Mouse (Mus musculus): ENCODE measurements around the gene Etnk1. TPM values are rescaled to one million over a fixed set of nuclear protein-coding genes. Genes with fewer than 3 reads are reported as not detected.
"Not testable (repeated sequence)": the region's sequence is repeated elsewhere in the genome, so short reads cannot be mapped to it uniquely, and the experiment has no call there.

Gene Etnk1
- polyA plus RNA-seq, 1 experiment from 2014 or later, result 8.7 TPM

GRCm38 (mm10) chr6:143136688-143137087, 30.3 kb upstream of the Etnk1 start:
- Histone ChIP-seq H3K27me3 (ENCODE audit: control insufficient read depth, insufficient read depth, low read depth, low read length) (no peaks in the 10 kb centered on the region), H3K9ac (ENCODE audit: low read depth, low read length) (no peak overlapping the region), H3K9me3 (replicated peaks; ENCODE audit: control insufficient read depth, low read length) (no peaks in the 10 kb centered on the region), H3K4me2 (ENCODE audit: low read depth, low read length) (no peak overlapping the region), H3K27ac (ENCODE audit: low read length) (no peak overlapping the region), H3K4me1 (ENCODE audit: control insufficient read depth, low read depth, low read length) (no peaks in the 10 kb centered on the region), H3K4me3 (ENCODE audit: low read depth, low read length) (no peak overlapping the region), H3K36me3 (ENCODE audit: control insufficient read depth, insufficient read depth) (no peaks in the 10 kb centered on the region)
- ATAC-seq (ENCODE audit: low read depth), result no peak
- 83% methylated on average over 7 of the region's 7 CpGs for WGBS (ENCODE audit: insufficient replicate concordance)

GRCm38 (mm10) chr6:143137341-143137740, 29.7 kb upstream of the Etnk1 start:
- H3K27me3 ChIP-seq (ENCODE audit: control insufficient read depth, insufficient read depth, low read depth, low read length), result no peaks in the 10 kb centered on the region
- H3K4me2 ChIP-seq (ENCODE audit: low read depth, low read length), result no peak overlapping the region
- no peak overlapping the region for H3K9ac ChIP-seq (ENCODE audit: low read depth, low read length)
- 59% methylated on average over 5 of the region's 5 CpGs for WGBS (ENCODE audit: insufficient replicate concordance)
- no peak overlapping the region for H3K27ac ChIP-seq (ENCODE audit: low read length)
- H3K9me3 ChIP-seq (replicated peaks; ENCODE audit: control insufficient read depth, low read length), result no peaks in the 10 kb centered on the region
- H3K4me3 ChIP-seq (ENCODE audit: low read depth, low read length), result no peak overlapping the region
- ATAC-seq (ENCODE audit: low read depth), result no peak
- no peaks in the 10 kb centered on the region for H3K36me3 ChIP-seq (ENCODE audit: control insufficient read depth, insufficient read depth)
- H3K4me1 ChIP-seq (ENCODE audit: control insufficient read depth, low read depth, low read length), result no peaks in the 10 kb centered on the region

GRCm38 (mm10) chr6:143139417-143139816, 27.6 kb upstream of the Etnk1 start:
- H3K27ac ChIP-seq (ENCODE audit: low read length), result no peak overlapping the region
- H3K4me3 ChIP-seq (ENCODE audit: low read depth, low read length), result no peak overlapping the region
- H3K36me3 ChIP-seq (ENCODE audit: control insufficient read depth, insufficient read depth), result no peaks in the 10 kb centered on the region
- H3K27me3 ChIP-seq (ENCODE audit: control insufficient read depth, insufficient read depth, low read depth, low read length), result no peaks in the 10 kb centered on the region
- no peaks in the 10 kb centered on the region for H3K9me3 ChIP-seq (replicated peaks; ENCODE audit: control insufficient read depth, low read length)
- 60% methylated on average over 2 of the region's 2 CpGs for WGBS (ENCODE audit: insufficient replicate concordance)
- H3K9ac ChIP-seq (ENCODE audit: low read depth, low read length), result no peak overlapping the region
- no peaks in the 10 kb centered on the region for H3K4me1 ChIP-seq (ENCODE audit: control insufficient read depth, low read depth, low read length)
- ATAC-seq (ENCODE audit: low read depth), result no peak
- H3K4me2 ChIP-seq (ENCODE audit: low read depth, low read length), result no peak overlapping the region

- Histone ChIP-seq H3K9me3 (replicated peaks; ENCODE audit: control insufficient read depth, low read length) (no peaks in the 10 kb centered on the region), H3K9ac (ENCODE audit: low read depth, low read length) (no peak overlapping the region), H3K27ac (ENCODE audit: low read length) (no peak overlapping the region), H3K27me3 (ENCODE audit: control insufficient read depth, insufficient read depth, low read depth, low read length) (no peaks in the 10 kb centered on the region), H3K4me2 (ENCODE audit: low read depth, low read length) (no peak overlapping the region), H3K4me3 (ENCODE audit: low read depth, low read length) (no peak overlapping the region), H3K4me1 (ENCODE audit: control insufficient read depth, low read depth, low read length) (no peaks in the 10 kb centered on the region), H3K36me3 (ENCODE audit: control insufficient read depth, insufficient read depth) (no peaks in the 10 kb centered on the region)
- WGBS (ENCODE audit: insufficient replicate concordance), result 71% methylated on average over 9 of the region's 9 CpGs
- ATAC-seq (ENCODE audit: low read depth), result no peak
Measured at GRCm38 (mm10) chr6:143140884-143141283, 26.1 kb upstream of the Etnk1 start.

- not testable (repeated sequence) for H3K27me3 ChIP-seq (ENCODE audit: control insufficient read depth, insufficient read depth, low read depth, low read length); H3K36me3 ChIP-seq (ENCODE audit: control insufficient read depth, insufficient read depth); ATAC-seq (ENCODE audit: low read depth); H3K4me3 ChIP-seq (ENCODE audit: low read depth, low read length); H3K4me2 ChIP-seq (ENCODE audit: low read depth, low read length); H3K4me1 ChIP-seq (ENCODE audit: control insufficient read depth, low read depth, low read length); H3K9ac ChIP-seq (ENCODE audit: low read depth, low read length); H3K27ac ChIP-seq (ENCODE audit: low read length); H3K9me3 ChIP-seq (replicated peaks; ENCODE audit: control insufficient read depth, low read length)
- WGBS (ENCODE audit: insufficient replicate concordance), result 61% methylated on average over 10 of the region's 10 CpGs
Measured at GRCm38 (mm10) chr6:143141624-143142592, 25.1 kb upstream of the Etnk1 start.

- WGBS (ENCODE audit: insufficient replicate concordance), result 65% methylated on average over 4 of the region's 4 CpGs
- ATAC-seq (ENCODE audit: low read depth), result no peak
Measured at GRCm38 (mm10) chr6:143142861-143143260, 24.2 kb upstream of the Etnk1 start.

GRCm38 (mm10) chr6:143143321-143143720, 23.7 kb upstream of the Etnk1 start:
- 68% methylated on average over 9 of the region's 9 CpGs for WGBS (ENCODE audit: insufficient replicate concordance)
- Histone ChIP-seq H3K4me3 (ENCODE audit: low read depth, low read length) (no peak overlapping the region), H3K9ac (ENCODE audit: low read depth, low read length) (no peak overlapping the region), H3K4me1 (ENCODE audit: control insufficient read depth, low read depth, low read length) (no peaks in the 10 kb centered on the region; the same call in 1 of the 2 replicates), H3K27me3 (ENCODE audit: control insufficient read depth, insufficient read depth, low read depth, low read length) (no peaks in the 10 kb centered on the region), H3K27ac (ENCODE audit: low read length) (no peak overlapping the region), H3K4me2 (ENCODE audit: low read depth, low read length) (peak overlapping the region; percentile 48; the same call in 1 of the 2 replicates), H3K36me3 (ENCODE audit: control insufficient read depth, insufficient read depth) (no peaks in the 10 kb centered on the region), H3K9me3 (replicated peaks; ENCODE audit: control insufficient read depth, low read length) (no peaks in the 10 kb centered on the region)
- no peak for ATAC-seq (ENCODE audit: low read depth)

More at GRCm38 (mm10) chr6:143142861-143143260, 24.2 kb upstream of the Etnk1 start:
- Histone ChIP-seq H3K4me2 (ENCODE audit: low read depth, low read length) (no peak overlapping the region), H3K27me3 (ENCODE audit: control insufficient read depth, insufficient read depth, low read depth, low read length) (no peaks in the 10 kb centered on the region), H3K9ac (ENCODE audit: low read depth, low read length) (no peak overlapping the region), H3K27ac (ENCODE audit: low read length) (no peak overlapping the region), H3K9me3 (replicated peaks; ENCODE audit: control insufficient read depth, low read length) (no peaks in the 10 kb centered on the region), H3K4me3 (ENCODE audit: low read depth, low read length) (no peak overlapping the region), H3K36me3 (ENCODE audit: control insufficient read depth, insufficient read depth) (no peaks in the 10 kb centered on the region), H3K4me1 (ENCODE audit: control insufficient read depth, low read depth, low read length) (no peaks in the 10 kb centered on the region; the same call in 1 of the 2 replicates)

GRCm38 (mm10) chr6:143143775-143144273, 23.2 kb upstream of the Etnk1 start:
- no peak for ATAC-seq (ENCODE audit: low read depth)
- Histone ChIP-seq H3K4me3 (ENCODE audit: low read depth, low read length) (peak overlapping the region; percentile 28), H3K9ac (ENCODE audit: low read depth, low read length) (peak overlapping the region; percentile 7; the same call in 1 of the 2 replicates), H3K4me2 (ENCODE audit: low read depth, low read length) (peak overlapping the region; percentile 48), H3K4me1 (ENCODE audit: control insufficient read depth, low read depth, low read length) (no peaks in the 10 kb centered on the region; the same call in 1 of the 2 replicates), H3K27ac (ENCODE audit: low read length) (no peak overlapping the region), H3K9me3 (replicated peaks; ENCODE audit: control insufficient read depth, low read length) (no peaks in the 10 kb centered on the region), H3K27me3 (ENCODE audit: control insufficient read depth, insufficient read depth, low read depth, low read length) (no peaks in the 10 kb centered on the region), H3K36me3 (ENCODE audit: control insufficient read depth, insufficient read depth) (no peaks in the 10 kb centered on the region)
- WGBS (ENCODE audit: insufficient replicate concordance), result 39% methylated on average over 19 of the region's 19 CpGs

GRCm38 (mm10) chr6:143144556-143144955, 22.5 kb upstream of the Etnk1 start:
- Histone ChIP-seq H3K4me3 (ENCODE audit: low read depth, low read length) (no peak overlapping the region), H3K27ac (ENCODE audit: low read length) (no peak overlapping the region), H3K27me3 (ENCODE audit: control insufficient read depth, insufficient read depth, low read depth, low read length) (no peaks in the 10 kb centered on the region), H3K9ac (ENCODE audit: low read depth, low read length) (no peak overlapping the region), H3K9me3 (replicated peaks; ENCODE audit: control insufficient read depth, low read length) (no peaks in the 10 kb centered on the region), H3K4me1 (ENCODE audit: control insufficient read depth, low read depth, low read length) (no peaks in the 10 kb centered on the region; the same call in 1 of the 2 replicates), H3K4me2 (ENCODE audit: low read depth, low read length) (no peak overlapping the region), H3K36me3 (ENCODE audit: control insufficient read depth, insufficient read depth) (no peaks in the 10 kb centered on the region)
- WGBS (ENCODE audit: insufficient replicate concordance), result 81% methylated on average over 2 of the region's 2 CpGs
- ATAC-seq (ENCODE audit: low read depth), result no peak
